Mouse (Mus musculus) stomach, postnatal 0 days (tissue): ENCODE measurements at regions not wholly inside any gene's neighbourhood (a gene's known extent, or its start where the extent isn't known, plus 50 kb on each side); places are given as distances from the start of the nearest gene placed in this dataset.

Experiments used
- CTCF ChIP-seq: IDR thresholded peaks from 2 replicates; pipeline ENCODE4 v1.5.1; 2016; ENCODE audit warnings: antibody characterized with exemption, low read depth, mild to moderate bottlenecking, moderate library complexity
- EP300 ChIP-seq: optimal IDR thresholded peaks from 2 replicates; pipeline ENCODE3; 2016; ENCODE audit warnings: antibody characterized with exemption

- TF ChIP-seq CTCF = no peak
- no peak for TF ChIP-seq EP300
Measured at GRCm38 (mm10) chr3:42516286-42516685, 773.9 kb downstream of the D3Ertd751e start.
